Mouse (Mus musculus) Patski (cell line): Measurements from ENCODE around the gene Wwc2. TPM values are rescaled to one million over a fixed set of nuclear protein-coding genes. Genes with fewer than 3 reads are reported as not detected.

Source experiments
- ATAC-seq: fragments of 100-300 bp; one replicate; pipeline ENCODE4 v1.8.0; 2021
- CTCF ChIA-PET: fragments of 350-600 bp; sonication (Branson Sonifier 250); formaldehyde crosslinking; loops from one replicate; lab custom pipeline; 2022; ENCODE audit warnings: inconsistent platforms; lab: Charles Lee
- POLR2A ChIA-PET: fragments of 350-600 bp; sonication (Branson Sonifier 250); formaldehyde crosslinking; loops from one replicate; lab custom pipeline; 2022; ENCODE audit warnings: antibody characterized with exemption, inconsistent platforms; lab: Charles Lee
- DNase-seq: peaks from one replicate; pipeline ENCODE4 v3.0.0-alpha.2; 2011; ENCODE audit warnings: low read depth, low spot score
- H3K27me3 ChIP-seq: fragments of 371-371 bp; one replicate; pipeline ENCODE4 v1.5.1; 2021
- CTCF ChIP-seq: fragments of 100-300 bp; IDR thresholded peaks from one replicate; pipeline ENCODE4 v1.5.1; 2021
- in situ Hi-C: fragments of 300-500 bp; cut with MboI; formaldehyde crosslinking; loops from 3 replicates; pipeline ENCODE4 v1.11.1; 2018; ENCODE audit warnings: low pct_unique_long_range_greater_than_20kb, mixed read lengths
- polyA plus RNA-seq: library from polyadenylated mRNA; unstranded; gene quantifications from one replicate; pipeline ENCODE4 v1.2.3, GENCODE M21; 2021

Gene Wwc2
- polyA plus RNA-seq, 1 experiment from 2014 or later, result 62.1 TPM

GRCm38 (mm10) chr8:47875865-47876264 lies 114.9 kb downstream of the Wwc2 start:
- in situ Hi-C loops, result no loop called here
- ChIA-PET POLR2A (no interaction called here), CTCF (interaction anchor here (1.0 to 1.6 kb wide), 2 partner anchors 122 to 140 kb away, joined by 3 to 4 read pairs; no protein-coding TSS in a partner anchor)
- DNase-seq, result no peak
- H3K27me3 ChIP-seq, result no peaks in the 10 kb centered on the region
- ATAC-seq, result no peak
- no peak for TF ChIP-seq CTCF

GRCm38 (mm10) chr8:47874497-47875178 lies 116.1 kb downstream of the Wwc2 start:
- no peaks in the 10 kb centered on the region for H3K27me3 ChIP-seq
- DNase-seq (peak; percentile 37), ATAC-seq (peak; percentile 64)
- ChIA-PET POLR2A (no interaction called here), CTCF (interaction anchor here (0.7 to 1.6 kb wide), 4 partner anchors 46 to 142 kb away, joined by 3 to 4 read pairs (median 4); no protein-coding TSS in a partner anchor)
- no peak for TF ChIP-seq CTCF
- in situ Hi-C loops, result loop anchor here (5.0 kb wide), 2 partner anchors 58 to 143 kb away; no protein-coding TSS in a partner anchor

DNA sequence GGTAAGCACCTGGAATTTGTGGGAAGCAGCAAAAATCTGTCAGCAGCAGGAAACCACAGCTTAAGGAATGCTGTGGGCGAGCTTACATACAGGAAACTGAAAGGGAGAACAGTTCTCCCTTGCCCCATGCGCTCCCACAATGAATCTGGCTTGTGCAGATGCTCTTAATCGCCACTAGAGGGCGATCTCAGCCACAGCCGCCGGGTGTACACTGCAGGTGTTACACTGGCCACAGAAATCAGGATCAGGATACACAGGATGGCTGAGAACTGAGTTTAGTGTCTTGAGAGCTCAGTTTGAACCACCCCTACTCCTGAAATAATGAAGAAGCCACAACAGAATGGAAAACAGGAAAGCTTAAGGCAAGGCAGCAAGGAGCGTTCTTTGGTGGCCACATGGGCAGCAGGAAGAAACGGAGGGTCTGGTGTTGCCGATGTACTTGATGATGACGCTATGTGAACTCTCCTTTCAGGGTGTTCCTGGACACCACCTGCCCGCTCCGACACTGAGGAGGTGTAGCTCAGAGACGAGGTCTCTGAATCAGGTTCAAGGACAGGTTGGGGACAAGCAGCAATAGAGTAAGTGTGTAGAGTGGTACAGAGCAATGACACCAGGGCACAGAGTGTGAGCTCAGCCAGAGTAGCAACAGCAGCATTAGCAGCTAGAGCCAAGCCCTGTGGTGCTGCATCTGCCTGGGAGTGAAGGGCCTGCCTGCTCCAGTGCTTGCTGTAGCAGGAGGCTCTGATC lies 118.2 kb downstream of the Wwc2 start:
- TF ChIP-seq CTCF, result peak; percentile 95
- in situ Hi-C loops, result loop anchor here (5.0 kb wide), 2 partner anchors 60 to 145 kb away; no protein-coding TSS in a partner anchor
- DNase-seq (no peak), ATAC-seq (peak; percentile 77)
- CTCF ChIA-PET, result interaction anchor here (0.6 to 4.3 kb wide), 34 partner anchors 9 to 144 kb away, joined by 3 to 40 read pairs (median 4); no protein-coding TSS in a partner anchor
- POLR2A ChIA-PET, result interaction anchor here (1.4 kb wide), 1 partner anchor 115 kb away, joined by 4 read pairs; no protein-coding TSS in a partner anchor
- H3K27me3 ChIP-seq, result no peaks in the 10 kb centered on the region

GRCm38 (mm10) chr8:47867067-47867466 lies 123.7 kb downstream of the Wwc2 start:
- ChIA-PET CTCF (interaction anchor here (1.1 to 2.0 kb wide), 6 partner anchors 9 to 150 kb away, joined by 4 to 11 read pairs (median 6); no protein-coding TSS in a partner anchor), POLR2A (no interaction called here)
- peak; percentile 95 for TF ChIP-seq CTCF
- DNase-seq (no peak), ATAC-seq (peak; percentile 95)
- in situ Hi-C loops, result no loop called here
- H3K27me3 ChIP-seq, result no peaks in the 10 kb centered on the region

GRCm38 (mm10) chr8:47866568-47866967 lies 124.2 kb downstream of the Wwc2 start:
- ChIA-PET CTCF (interaction anchor here (1.1 to 2.0 kb wide), 5 partner anchors 13 to 150 kb away, joined by 4 to 11 read pairs (median 6); no protein-coding TSS in a partner anchor), POLR2A (no interaction called here)
- DNase-seq (no peak), ATAC-seq (no peak)
- in situ Hi-C loops, result no loop called here
- no peaks in the 10 kb centered on the region for H3K27me3 ChIP-seq
- TF ChIP-seq CTCF, result no peak

- ATAC-seq, result no peak
- H3K27me3 ChIP-seq, result no peaks in the 10 kb centered on the region
- no peak for DNase-seq
- ChIA-PET CTCF (interaction anchor here (1.6 kb wide), 1 partner anchor 10 kb away, joined by 3 read pairs; no protein-coding TSS in a partner anchor), POLR2A (no interaction called here)
- TF ChIP-seq CTCF, result no peak
- in situ Hi-C loops, result no loop called here
These were observed 131.5 kb downstream of the Wwc2 start for GRCm38 (mm10) chr8:47859259-47859658.

DNA sequence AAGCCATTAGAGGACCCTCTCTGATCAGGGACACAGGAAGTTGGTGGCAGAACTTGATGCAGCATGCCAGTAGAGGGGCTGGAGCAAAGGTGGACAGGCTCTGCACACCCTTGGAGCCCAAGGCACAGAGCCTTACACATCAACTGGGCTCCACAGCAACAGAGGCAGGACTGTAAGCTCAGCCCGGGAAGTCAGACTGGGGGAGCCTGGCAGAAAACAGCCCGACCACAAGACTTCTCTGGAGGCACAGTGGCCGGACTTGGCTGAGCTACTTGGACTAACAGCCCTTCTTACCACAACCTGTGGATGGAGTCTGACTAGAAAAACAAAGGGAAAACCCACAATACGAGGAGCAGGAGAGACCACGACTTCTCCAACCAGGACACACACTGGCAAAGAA lies 137.4 kb downstream of the Wwc2 start:
- in situ Hi-C loops, result no loop called here
- POLR2A ChIA-PET, result interaction anchor here (0.6 kb wide), 1 partner anchor 390 kb away, joined by 3 read pairs; no protein-coding TSS in a partner anchor
- no peak for TF ChIP-seq CTCF
- DNase-seq (no peak), ATAC-seq (no peak)
- H3K27me3 ChIP-seq, result no peaks in the 10 kb centered on the region
- CTCF ChIA-PET, result interaction anchor here (1.2 to 2.4 kb wide), 3 partner anchors 14 to 110 kb away, joined by 3 to 6 read pairs (median 3); no protein-coding TSS in a partner anchor

DNA sequence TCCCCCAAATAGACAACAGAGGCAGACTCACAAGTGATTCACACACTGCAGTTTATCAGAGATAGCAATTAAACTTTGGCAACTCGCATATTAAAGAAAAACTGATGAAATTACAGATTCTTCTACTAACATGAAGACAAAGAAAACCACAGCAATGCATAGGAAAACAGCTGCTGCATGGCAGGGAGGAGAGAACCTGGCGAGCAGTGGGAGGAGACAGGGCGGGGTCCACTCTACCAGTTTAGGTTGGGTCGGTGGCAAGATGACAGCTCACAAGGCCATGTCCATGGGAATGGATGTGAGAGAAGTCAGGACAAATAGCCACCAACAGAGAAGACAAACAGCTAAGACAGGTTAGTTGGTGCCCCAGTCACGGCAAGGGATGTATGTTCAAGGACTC lies 138.0 kb downstream of the Wwc2 start:
- in situ Hi-C loops, result no loop called here
- H3K27me3 ChIP-seq, result no peaks in the 10 kb centered on the region
- ChIA-PET CTCF (interaction anchor here (0.8 to 2.4 kb wide), 5 partner anchors 11 to 163 kb away, joined by 3 to 6 read pairs (median 3); no protein-coding TSS in a partner anchor), POLR2A (no interaction called here)
- no peak for TF ChIP-seq CTCF
- ATAC-seq, result no peak
- DNase-seq, result no peak

GRCm38 (mm10) chr8:47851824-47852502 lies 138.8 kb downstream of the Wwc2 start:
- ChIA-PET POLR2A (no interaction called here), CTCF (interaction anchor here (0.8 to 2.4 kb wide), 5 partner anchors 12 to 164 kb away, joined by 3 to 6 read pairs (median 3); no protein-coding TSS in a partner anchor)
- no peak for ATAC-seq

More at GRCm38 (mm10) chr8:47851824-47852502, 138.8 kb downstream of the Wwc2 start:
- TF ChIP-seq CTCF, result no peak
- in situ Hi-C loops, result no loop called here
- no peaks in the 10 kb centered on the region for H3K27me3 ChIP-seq
- DNase-seq, result no peak
